Mouse (Mus musculus): ENCODE measurements around the gene Mtrf1l.

Gene Mtrf1l

GRCm38 (mm10) chr10:5823740-5824491 lies at the start of gene Mtrf1l:
Mtrf1l (minus strand) TSS chr10:5823910.
- DNase-seq (ENCODE audit: low spot score in 2 of 2) = peak; percentile 96 to 97

DNA sequence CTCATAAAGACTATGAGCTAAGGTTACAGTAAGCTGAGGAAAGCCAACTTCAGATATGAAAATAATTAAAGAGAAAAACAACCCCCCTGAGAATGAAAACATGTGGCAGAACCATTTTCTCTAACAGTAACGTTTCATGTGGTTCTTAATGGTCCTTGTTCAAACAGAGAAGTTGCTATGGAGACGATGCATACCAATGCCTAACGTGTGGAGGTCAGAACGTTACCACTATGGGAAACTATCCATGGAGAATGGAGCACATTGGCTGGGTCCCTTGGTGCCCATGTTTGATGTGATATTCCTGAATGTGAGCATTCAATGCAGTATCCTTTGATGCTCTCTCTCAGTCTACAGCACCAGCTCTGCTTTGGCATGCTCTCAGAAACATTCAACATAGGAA lies 47.4 kb upstream of the Mtrf1l start:
- no peak for DNase-seq (ENCODE audit: low spot score in 2 of 2)

DNA sequence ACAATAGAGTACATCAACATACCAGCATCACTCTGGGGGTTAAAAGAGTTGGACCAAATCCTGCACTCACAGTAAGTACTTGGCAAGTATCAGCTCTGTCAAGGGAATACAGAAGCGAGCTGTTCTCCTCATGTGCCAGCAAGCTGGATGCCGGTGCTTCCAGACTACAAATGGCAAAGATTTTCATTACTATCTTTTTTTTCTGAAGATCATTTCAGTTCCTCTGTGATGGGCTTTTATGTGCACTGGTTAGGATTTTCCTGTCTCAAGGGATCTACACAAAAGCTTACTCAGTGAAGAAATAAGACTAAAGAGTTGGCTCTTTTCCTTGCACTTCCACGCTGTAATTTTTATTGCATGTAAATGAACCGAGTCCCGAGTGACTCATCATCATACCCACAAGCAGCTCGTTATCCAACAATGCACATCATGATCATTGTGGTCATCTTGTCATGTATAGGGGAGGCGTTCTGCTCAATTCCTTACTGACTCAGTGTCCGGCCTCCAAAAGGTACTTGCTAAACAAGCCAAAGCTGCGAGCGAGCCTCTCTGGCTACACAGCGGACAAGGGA lies 44.4 kb upstream of the Mtrf1l start:
- DNase-seq (ENCODE audit: low spot score in 2 of 2) = no peak

DNA sequence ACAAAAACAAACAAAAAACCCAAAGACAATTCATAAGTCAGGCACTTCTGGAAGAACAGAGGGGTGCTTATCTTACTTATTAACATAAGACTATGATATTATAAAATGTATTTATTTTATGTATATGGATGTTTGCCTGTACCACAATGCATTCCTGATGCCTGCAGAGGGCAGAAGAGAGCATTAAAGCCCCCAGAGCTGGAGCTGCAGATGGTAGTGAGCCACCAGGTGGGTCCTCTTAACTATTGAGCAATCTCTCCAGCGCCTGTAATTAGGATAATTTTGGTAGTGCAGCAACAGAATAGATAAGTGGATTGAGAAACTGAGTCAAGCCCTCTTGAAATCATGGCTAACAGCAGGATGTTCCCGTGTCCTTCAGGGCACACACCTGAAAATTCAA lies 42.3 kb upstream of the Mtrf1l start:
- no peak for DNase-seq (ENCODE audit: low spot score in 2 of 2)

GRCm38 (mm10) chr10:5862669-5863068 lies 39.0 kb upstream of the Mtrf1l start:
- no peak for DNase-seq (ENCODE audit: low spot score in 2 of 2)

- no peak for DNase-seq (ENCODE audit: low spot score in 2 of 2)
Measured at GRCm38 (mm10) chr10:5860849-5861248, 37.1 kb upstream of the Mtrf1l start.

DNA sequence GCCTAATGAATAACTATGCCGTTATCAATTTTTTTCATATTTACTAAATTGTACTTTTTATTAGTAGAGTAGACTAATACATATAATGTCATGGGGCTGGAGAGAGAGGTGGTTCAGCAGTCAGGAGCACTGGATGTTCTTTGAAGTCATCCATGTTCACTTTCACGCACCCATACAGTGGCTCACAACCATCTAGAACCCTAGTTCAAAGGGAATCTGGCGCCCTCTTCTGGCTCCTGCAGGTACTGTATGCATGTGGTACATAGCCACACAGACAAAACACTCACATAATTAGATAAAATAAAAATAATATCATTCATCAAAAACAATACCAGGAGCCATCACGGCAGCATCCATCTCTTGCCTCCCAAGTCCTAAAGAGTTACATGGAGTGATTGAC lies 36.0 kb upstream of the Mtrf1l start:
- peak in 1 of 2 experiments; percentile 20 for DNase-seq (ENCODE audit: low spot score in 2 of 2)

DNA sequence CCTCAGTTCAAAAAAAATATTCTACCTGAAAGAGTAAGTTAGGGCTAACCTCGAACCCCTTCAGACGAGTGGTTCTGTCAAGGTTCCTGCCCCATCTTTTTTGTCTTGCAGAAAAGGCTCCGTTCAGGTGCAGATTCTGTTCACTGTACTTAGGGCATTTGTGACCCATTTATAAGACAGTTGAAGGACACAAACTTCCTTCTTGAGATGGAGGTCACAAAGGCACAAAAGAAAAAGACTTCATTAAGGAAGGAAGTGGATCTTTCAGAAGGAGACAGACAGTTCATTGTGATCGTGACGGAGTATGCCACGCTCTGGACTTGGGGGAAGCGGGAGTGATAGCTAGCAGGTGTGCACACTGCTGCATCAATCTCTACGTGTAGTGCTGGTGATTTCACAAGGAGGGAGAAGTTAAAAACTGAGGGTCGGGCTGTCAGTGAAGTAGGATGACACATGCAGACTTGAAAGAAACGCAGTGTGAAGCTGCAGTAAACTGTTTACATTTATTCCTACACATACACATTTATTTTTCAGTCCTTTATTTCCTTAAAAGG lies 34.4 kb upstream of the Mtrf1l start:
- DNase-seq (ENCODE audit: low spot score in 2 of 2) = no peak

DNA sequence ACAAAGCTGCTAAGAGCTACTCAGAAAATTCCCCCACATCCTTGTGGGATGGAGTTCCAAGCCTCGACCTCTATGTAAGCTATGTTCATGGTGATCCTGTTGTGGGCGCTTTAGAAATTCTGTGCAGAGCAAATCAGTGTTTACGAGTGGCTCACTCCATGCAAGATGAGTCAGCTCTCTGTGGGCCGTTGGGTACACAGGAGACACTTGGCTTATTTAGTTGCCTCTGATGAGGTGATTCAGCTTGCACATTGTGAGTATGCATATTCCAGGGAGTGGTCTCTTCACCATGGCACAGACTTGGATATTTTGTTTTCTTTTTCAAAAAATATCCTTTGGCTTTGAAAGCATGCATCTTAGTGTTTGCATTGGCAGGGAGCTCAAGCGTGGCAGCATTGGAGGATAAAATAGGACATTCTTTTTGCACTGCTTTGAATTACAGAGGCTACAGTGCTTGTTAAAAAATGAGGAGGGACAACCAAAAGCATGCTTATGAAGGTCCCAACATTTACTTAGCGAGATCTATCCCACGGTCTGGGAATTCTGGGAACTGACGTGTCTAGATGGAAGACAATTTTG lies 29.7 kb upstream of the Mtrf1l start:
- no peak for DNase-seq (ENCODE audit: low spot score in 2 of 2)

- DNase-seq (ENCODE audit: low spot score in 2 of 2) = peak in 1 of 2 experiments; percentile 6
Measured at GRCm38 (mm10) chr10:5846939-5847338, 23.2 kb upstream of the Mtrf1l start.

- DNase-seq (ENCODE audit: low spot score in 2 of 2) = peak; percentile 30 to 74
Measured at GRCm38 (mm10) chr10:5841369-5841768, 17.7 kb upstream of the Mtrf1l start.

DNA sequence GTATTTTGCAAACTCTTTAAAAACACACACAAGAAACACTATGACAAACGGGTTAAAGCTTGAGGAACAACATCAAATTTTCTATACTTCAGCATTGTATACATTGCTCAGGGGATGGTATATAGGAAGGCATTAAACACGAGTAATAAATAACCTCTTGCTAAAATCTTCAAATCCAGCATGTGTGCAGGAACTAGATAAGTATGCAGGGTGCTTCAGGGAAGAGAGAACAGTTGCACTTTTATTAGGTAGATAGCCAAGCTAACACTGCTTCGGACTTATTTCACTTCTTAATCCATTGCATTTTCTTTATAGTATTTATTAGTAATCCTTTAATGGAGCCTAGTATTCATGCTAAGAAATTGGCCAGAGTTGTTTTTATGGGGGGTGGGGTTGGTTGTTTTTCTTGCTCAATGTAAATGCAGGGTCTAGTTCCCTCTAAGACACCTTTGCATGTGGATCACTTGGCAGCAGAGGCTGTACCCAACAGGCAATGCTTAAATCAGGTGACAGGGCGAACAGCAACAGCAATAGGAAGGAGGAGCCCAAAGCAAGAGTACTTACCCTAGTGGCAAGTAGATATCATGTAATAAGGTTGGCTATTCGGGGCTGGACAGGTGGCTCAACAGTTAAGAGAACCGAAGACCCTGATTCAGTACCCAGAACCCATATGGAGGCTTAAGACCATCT lies 2.8 kb upstream of the Mtrf1l start:
- no peak for DNase-seq (ENCODE audit: low spot score in 2 of 2)

DNA sequence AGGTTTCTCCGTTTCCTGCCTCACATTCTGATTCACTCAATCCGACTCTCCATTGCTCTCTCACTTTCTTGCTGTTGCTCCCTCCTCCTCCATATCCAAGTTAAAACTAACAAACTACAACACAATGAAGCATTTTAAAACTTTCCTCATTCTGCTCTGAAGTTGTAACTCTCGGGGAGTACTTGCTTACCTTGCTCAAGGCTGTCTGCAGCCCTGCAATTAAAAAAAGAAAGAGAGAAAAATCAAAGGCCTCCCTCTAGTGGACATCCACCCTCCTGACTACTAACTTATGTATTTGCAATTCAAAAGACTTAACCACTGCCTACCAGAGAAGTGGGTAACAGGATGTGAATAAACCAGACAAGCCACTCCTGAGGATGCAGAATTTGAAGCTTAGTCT lies 1.1 kb upstream of the Mtrf1l start:
- DNase-seq (ENCODE audit: low spot score in 2 of 2) = peak; percentile 35 to 42

DNA sequence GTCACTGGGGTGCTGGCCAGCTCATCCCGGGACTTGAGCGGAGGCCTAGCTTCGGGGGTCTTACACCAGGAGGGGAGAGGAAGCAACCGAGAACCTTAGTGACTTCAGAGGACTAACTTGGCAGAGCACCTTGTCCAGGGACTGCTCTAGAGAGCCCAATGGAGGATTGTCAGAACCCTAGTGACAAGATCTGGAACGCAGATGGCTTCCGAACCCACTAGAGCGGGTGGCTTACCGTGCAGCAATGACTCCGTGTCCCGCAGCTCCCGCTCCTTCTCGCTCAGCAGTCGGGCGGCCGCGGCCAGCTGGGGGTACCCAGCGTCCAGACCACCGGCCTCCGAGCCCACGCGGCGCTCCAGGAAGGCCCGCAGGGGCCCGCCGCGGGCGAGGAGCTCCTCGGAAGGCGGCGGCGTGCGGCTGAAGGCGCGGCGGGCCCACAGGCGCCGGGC lies 395 bp downstream of the Mtrf1l start:
- no peak for DNase-seq (ENCODE audit: low spot score in 2 of 2)

GRCm38 (mm10) chr10:5818772-5819171 lies 4.9 kb downstream of the Mtrf1l start:
- DNase-seq (ENCODE audit: low spot score in 2 of 2) = no peak

DNA sequence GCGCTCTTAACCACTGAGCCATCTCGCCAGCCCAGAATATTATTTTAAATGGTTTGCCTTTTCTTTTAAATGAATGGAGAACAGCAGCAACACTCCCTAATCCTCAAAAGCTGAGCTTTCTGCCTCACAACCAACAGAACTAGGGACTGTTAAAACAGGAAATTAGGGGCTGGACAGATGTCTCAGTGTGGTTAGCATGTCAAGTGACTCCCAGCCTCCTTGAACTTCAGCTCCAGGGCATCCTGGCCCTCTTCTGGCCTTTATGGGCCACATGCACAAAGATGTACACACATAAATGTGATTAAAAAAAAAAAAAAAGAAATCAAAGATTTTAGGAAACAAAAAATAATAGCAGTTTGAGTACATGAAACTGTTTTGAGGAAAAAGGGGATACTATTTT lies 7.7 kb downstream of the Mtrf1l start:
- no peak for DNase-seq (ENCODE audit: low spot score in 2 of 2)

GRCm38 (mm10) chr10:5813724-5814123 lies 10.0 kb downstream of the Mtrf1l start:
- no peak for DNase-seq (ENCODE audit: low spot score in 2 of 2)

DNA sequence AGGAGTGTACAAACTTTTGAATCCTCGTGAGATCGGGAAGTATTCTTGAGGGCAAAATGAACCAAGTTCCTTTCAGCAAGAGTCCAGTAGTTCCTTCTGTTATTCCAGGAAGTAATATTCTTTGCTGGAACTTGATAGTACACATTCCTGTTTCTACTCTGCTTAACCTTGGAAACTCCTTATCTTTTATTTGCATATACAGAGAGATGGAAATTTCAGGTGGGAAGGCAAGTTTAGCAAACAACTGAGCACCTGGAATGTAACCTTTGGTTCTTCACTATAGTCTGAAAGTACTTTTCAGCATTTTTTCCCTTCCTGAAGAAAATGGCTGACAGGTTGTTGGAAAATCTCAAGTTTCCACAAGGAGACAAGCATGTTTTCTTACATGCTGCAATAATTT lies 16.0 kb downstream of the Mtrf1l start:
- DNase-seq (ENCODE audit: low spot score in 2 of 2) = no peak

- no peak for DNase-seq (ENCODE audit: low spot score in 2 of 2)
Measured at GRCm38 (mm10) chr10:5806996-5807395, 16.7 kb downstream of the Mtrf1l start.

GRCm38 (mm10) chr10:5806416-5806815 lies 17.3 kb downstream of the Mtrf1l start:
- no peak for DNase-seq (ENCODE audit: low spot score in 2 of 2)

DNA sequence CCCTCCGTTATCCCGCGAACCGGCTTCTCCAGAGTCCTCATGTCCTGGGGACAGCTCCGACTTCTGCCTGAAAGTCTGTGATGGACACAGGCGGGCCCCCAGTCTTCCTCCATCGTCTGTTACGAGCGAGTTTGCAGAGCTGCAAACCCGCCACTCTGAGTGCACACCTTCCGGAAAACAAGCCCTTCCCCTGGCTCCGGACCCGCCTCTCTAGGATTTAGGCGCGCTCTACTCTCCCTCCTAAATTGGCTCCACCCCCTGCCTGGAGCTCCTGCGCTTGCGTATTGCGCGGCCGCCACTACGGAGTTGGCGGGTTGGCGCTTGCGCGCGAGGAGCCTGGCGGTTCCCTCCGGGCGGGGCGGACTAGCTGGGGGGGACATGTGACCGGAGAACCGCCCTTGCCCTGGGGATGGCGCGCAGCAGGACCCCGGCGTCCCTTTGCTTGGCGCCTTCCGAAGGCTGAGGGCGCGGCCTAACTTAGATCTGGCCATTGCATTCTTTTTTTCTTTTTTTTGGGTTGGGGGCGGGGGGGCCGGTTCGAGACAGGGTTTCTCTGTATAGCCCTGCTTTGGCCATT lies 17.9 kb downstream of the Mtrf1l start:
- DNase-seq (ENCODE audit: low spot score in 2 of 2) = peak; percentile 95 to 96

DNA sequence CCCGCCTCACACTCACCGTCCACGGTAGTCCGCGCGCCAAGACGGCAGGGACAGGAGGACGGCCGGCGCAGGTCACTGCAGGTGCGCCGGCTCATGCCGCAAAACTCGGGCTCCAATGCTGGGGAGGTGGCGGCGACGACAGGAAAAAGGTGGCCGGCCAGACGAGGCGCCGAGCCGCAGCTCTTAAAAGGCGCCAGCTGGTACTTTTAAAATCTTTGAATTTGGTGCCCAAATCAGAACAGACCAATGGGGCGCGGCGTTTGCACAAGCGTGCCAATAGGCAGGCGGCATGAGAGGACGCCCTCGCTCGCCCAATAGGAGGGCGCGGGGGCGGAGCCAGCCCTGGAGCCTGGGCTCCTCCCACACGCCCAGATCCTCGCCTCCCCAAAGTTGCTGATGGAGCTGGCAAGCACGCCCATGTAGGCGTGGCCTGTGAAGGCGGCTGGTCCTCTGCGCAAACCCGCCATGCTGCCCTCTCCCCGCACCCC lies 18.4 kb downstream of the Mtrf1l start, which contains the start of gene Fbxo5:
Gene Fbxo5, minus strand, starts transcription at position 358 of the 488 bp plus-strand sequence.
- peak; percentile 96 to 99 for DNase-seq (ENCODE audit: low spot score in 2 of 2)
